Mouse (Mus musculus): ENCODE data around the gene Tmcc2.

Tmcc2 gene

GRCm38 (mm10) chr1:132390691-132391579 lies at the start of gene Tmcc2:
Tmcc2 (minus strand) TSS chr1:132391281.
- DNase-seq (ENCODE audit: low spot score): no peak

GRCm38 (mm10) chr1:132437389-132437788 lies 46.3 kb upstream of the Tmcc2 start:
- no peak for DNase-seq (ENCODE audit: low spot score)

- DNase-seq (ENCODE audit: low spot score): no peak
These were observed 45.9 kb upstream of the Tmcc2 start for GRCm38 (mm10) chr1:132436960-132437359.

- no peak for DNase-seq (ENCODE audit: low spot score)
These were observed 45.4 kb upstream of the Tmcc2 start for GRCm38 (mm10) chr1:132436320-132436958.

- no peak for DNase-seq (ENCODE audit: low spot score)
These were observed 43.0 kb upstream of the Tmcc2 start for GRCm38 (mm10) chr1:132434032-132434431.

- DNase-seq (ENCODE audit: low spot score): no peak
These were observed 42.3 kb upstream of the Tmcc2 start for GRCm38 (mm10) chr1:132433349-132433748.

- no peak for DNase-seq (ENCODE audit: low spot score)
These were observed 40.6 kb upstream of the Tmcc2 start for GRCm38 (mm10) chr1:132431716-132432115.

- no peak for DNase-seq (ENCODE audit: low spot score)
These were observed 39.7 kb upstream of the Tmcc2 start for GRCm38 (mm10) chr1:132430818-132431217.

GRCm38 (mm10) chr1:132425600-132425999 lies 34.5 kb upstream of the Tmcc2 start:
- DNase-seq (ENCODE audit: low spot score): no peak

- no peak for DNase-seq (ENCODE audit: low spot score)
These were observed 32.0 kb upstream of the Tmcc2 start for GRCm38 (mm10) chr1:132422912-132423696.

- DNase-seq (ENCODE audit: low spot score): no peak
These were observed 29.6 kb upstream of the Tmcc2 start for GRCm38 (mm10) chr1:132420662-132421061.

- DNase-seq (ENCODE audit: low spot score): no peak
These were observed 29.1 kb upstream of the Tmcc2 start for GRCm38 (mm10) chr1:132420206-132420605.

GRCm38 (mm10) chr1:132417319-132418251 lies 26.5 kb upstream of the Tmcc2 start, which contains the start of gene Dstyk:
Dstyk (plus strand) TSS chr1:132417555.
- peak; percentile 77 for DNase-seq (ENCODE audit: low spot score)

- DNase-seq (ENCODE audit: low spot score): no peak
These were observed 25.8 kb upstream of the Tmcc2 start for GRCm38 (mm10) chr1:132416943-132417290.

GRCm38 (mm10) chr1:132416244-132416942 lies 25.3 kb upstream of the Tmcc2 start:
- no peak for DNase-seq (ENCODE audit: low spot score)

GRCm38 (mm10) chr1:132410657-132411056 lies 19.6 kb upstream of the Tmcc2 start:
- no peak for DNase-seq (ENCODE audit: low spot score)

- no peak for DNase-seq (ENCODE audit: low spot score)
These were observed 10.8 kb upstream of the Tmcc2 start for GRCm38 (mm10) chr1:132401843-132402242.

- DNase-seq (ENCODE audit: low spot score): no peak
These were observed 9.5 kb upstream of the Tmcc2 start for GRCm38 (mm10) chr1:132400538-132400937.

- DNase-seq (ENCODE audit: low spot score): no peak
These were observed 5.6 kb upstream of the Tmcc2 start for GRCm38 (mm10) chr1:132396705-132397104.

GRCm38 (mm10) chr1:132392872-132393271 lies 1.8 kb upstream of the Tmcc2 start:
- no peak for DNase-seq (ENCODE audit: low spot score)

GRCm38 (mm10) chr1:132391580-132392022 lies 520 bp upstream of the Tmcc2 start:
- DNase-seq (ENCODE audit: low spot score): peak; percentile 63
